Mouse (Mus musculus): Measurements from ENCODE around the gene Tmem88b.

- TF ChIP-seq POLR2A (IDR thresholded peaks at IDR 0.05; ENCODE audit: borderline replicate concordance, insufficient read depth, low read length): no peak
- TF ChIP-seq CTCF (IDR thresholded peaks at IDR 0.05; ENCODE audit: borderline replicate concordance, insufficient read depth, low read depth, low read length): no peak
Measured at GRCm38 (mm10) chr4:155770626-155771025, 15.0 kb downstream of the Tmem88b start.

All from cerebellum, adult 2 months (tissue).